Mouse (Mus musculus): Measurements from ENCODE around the gene Alox12.

- TF ChIP-seq CTCF (IDR thresholded peaks at IDR 0.05; ENCODE audit: control insufficient read depth, insufficient read depth, low read length), result peak; percentile 66; the same call in 1 of the 2 replicates
- TF ChIP-seq POLR2A (IDR thresholded peaks at IDR 0.05; ENCODE audit: borderline replicate concordance, control insufficient read depth, low read depth, low read length), result peak; percentile 91
These were observed 17.5 kb downstream of the Alox12 start, which contains the start of gene 0610010K14Rik for GRCm38 (mm10) chr11:70237457-70238167.
